Mouse (Mus musculus): ENCODE data around the gene Slc35a5.
A peak's percentile ranks its signal among the peaks of the same experiment; 100 is the strongest.

The Slc35a5 gene

DNA sequence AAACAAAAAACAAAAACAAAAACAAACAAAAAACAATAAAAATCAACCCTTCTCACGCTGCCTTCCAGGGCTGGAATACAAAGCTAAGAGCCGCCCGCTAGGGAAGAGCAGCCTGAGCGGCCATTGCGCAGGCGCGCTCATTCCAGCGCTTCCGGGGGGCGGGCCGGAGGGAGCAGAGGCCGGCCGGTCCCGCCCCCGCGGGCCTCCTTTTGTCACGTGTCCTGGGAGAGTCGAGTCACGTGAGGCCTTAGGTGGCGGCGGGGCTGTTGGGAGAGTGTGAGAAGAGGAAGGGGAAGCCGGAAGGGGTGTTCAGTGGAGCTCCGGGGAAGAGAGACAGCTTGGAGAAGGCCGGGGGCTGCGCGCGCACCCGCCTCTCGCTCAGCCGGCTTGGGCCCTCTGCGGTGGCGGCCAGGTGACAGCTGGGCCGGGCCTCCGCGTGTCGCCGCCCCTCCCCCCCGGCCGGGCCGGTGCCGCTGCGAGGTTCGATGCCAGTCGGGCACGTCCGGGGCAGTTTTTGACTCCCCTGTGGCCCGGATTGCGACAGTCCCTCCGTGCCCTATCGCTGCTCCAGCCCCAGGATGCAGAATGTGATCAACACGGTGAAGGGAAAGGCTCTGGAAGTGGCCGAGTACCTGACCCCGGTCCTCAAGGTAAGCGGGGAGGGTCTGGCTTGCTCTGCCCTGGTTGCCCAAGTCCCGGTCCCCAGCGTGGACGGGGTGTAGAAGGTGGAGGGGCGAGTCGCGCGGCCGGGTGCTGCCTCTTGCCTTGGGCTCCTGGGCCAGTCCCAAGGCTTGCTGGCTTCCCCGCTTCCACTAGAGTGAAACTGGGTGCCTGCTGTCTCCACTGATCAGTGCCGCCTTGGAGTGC lies at the start of gene Slc35a5, which contains the start of gene Atg3:
Slc35a5 (minus strand) TSS at position 185 of the 867 bp plus-strand sequence.
Atg3 (plus strand) TSS at position 264 of the 867 bp plus-strand sequence.
- H3K36me3 ChIP-seq (ENCODE audit: control insufficient read depth, insufficient read depth, low read length, poor library complexity, severe bottlenecking) = peaks cover 2% of the 10 kb centered on the region; the same call in 1 of the 2 replicates
- DNase-seq (ENCODE audit: low read depth, low spot score) = peak; percentile 97
- no peaks in the 10 kb centered on the region for H3K27me3 ChIP-seq (ENCODE audit: control insufficient read depth, insufficient read depth, low read length, poor library complexity, severe bottlenecking)

DNA sequence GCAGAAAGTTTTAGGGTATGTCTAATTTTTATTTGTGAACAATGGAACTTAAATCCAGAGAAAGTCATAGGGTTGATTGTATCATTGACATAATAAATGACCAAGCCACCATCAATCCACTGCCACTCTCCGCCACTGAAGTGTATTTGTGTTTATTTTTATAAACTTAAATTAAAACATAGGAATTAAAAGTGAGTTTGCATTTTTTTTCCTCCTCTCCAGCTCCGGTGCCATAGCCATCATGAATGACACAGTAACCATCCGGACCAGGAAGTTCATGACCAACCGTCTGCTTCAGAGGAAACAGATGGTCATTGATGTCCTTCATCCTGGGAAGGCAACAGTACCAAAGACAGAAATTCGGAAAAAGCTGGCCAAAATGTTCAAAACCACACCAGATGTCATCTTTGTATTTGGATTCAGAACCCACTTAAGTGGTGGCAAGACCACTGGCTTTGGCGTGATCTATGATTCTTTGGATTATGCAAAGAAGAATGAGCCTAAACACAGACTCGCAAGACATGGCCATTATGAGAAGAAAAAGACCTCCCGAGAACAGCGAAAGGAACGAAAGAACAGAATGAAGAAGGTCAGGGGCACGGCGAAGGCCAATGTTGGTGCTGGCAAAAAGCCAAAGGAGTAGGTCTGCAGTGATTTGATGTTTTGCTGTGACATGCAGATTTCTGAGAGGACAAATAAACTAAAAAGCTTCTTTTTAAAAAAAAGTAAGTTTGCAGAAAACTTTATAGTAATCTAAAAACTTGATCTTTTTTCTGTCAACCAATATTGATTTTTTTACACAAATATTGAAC lies 46.6 kb upstream of the Slc35a5 start:
- Histone ChIP-seq H3K36me3 (ENCODE audit: control insufficient read depth, insufficient read depth, low read length, poor library complexity, severe bottlenecking) (no peaks in the 10 kb centered on the region), H3K27me3 (ENCODE audit: control insufficient read depth, insufficient read depth, low read length, poor library complexity, severe bottlenecking) (no peaks in the 10 kb centered on the region)
- DNase-seq (ENCODE audit: low read depth, low spot score) = no peak

DNA sequence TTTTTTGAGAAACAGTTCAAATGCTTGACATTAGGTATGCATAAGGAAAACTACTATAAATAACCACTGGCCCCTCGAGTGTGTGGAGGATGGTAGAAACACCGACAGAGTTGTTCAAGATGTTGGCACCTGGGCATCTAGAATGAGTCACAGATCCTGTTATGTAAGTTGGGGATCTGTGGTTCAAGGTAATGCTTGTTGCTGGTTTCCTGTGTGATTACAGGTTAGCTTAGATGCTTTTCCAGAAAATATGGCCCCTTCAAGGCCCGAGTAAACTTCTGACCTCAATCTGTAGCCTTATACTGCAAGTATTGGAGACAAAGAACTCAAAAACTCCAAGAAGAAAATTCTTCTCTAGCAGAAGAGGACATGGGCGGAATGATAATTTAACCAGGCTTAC lies 45.9 kb upstream of the Slc35a5 start:
- no peak for DNase-seq (ENCODE audit: low read depth, low spot score)

DNA sequence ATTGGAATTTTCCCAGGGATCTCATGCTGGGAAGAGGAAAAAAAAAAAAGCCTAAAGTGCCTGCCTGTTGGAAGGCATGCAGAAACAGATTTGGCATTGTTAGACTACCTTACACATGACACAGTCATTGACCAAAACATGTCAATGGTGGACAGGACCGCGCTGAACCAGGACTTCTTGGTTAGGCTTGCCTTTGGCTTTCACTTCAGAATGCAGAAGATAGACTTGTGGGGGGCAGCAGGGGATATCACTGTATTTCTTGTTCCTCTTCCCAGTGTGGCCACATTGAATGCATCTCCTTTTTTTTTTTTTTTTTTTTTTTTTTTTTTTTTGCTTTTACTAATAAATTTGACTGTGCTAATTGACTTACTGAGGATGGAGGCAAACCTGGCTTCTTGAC lies 42.9 kb upstream of the Slc35a5 start:
- H3K27me3 ChIP-seq (ENCODE audit: control insufficient read depth, insufficient read depth, low read length, poor library complexity, severe bottlenecking) = no peaks in the 10 kb centered on the region
- H3K36me3 ChIP-seq (ENCODE audit: control insufficient read depth, insufficient read depth, low read length, poor library complexity, severe bottlenecking) = no peaks in the 10 kb centered on the region
- DNase-seq (ENCODE audit: low read depth, low spot score) = no peak

More for the DNA sequence above, 45.9 kb upstream of the Slc35a5 start:
- Histone ChIP-seq H3K27me3 (ENCODE audit: control insufficient read depth, insufficient read depth, low read length, poor library complexity, severe bottlenecking) (no peaks in the 10 kb centered on the region), H3K36me3 (ENCODE audit: control insufficient read depth, insufficient read depth, low read length, poor library complexity, severe bottlenecking) (no peaks in the 10 kb centered on the region)

GRCm38 (mm10) chr16:45196816-45197215 lies 38.3 kb upstream of the Slc35a5 start:
- DNase-seq (ENCODE audit: low read depth, low spot score) = peak; percentile 90
- H3K27me3 ChIP-seq (ENCODE audit: control insufficient read depth, insufficient read depth, low read length, poor library complexity, severe bottlenecking) = no peaks in the 10 kb centered on the region
- H3K36me3 ChIP-seq (ENCODE audit: control insufficient read depth, insufficient read depth, low read length, poor library complexity, severe bottlenecking) = no peaks in the 10 kb centered on the region

DNA sequence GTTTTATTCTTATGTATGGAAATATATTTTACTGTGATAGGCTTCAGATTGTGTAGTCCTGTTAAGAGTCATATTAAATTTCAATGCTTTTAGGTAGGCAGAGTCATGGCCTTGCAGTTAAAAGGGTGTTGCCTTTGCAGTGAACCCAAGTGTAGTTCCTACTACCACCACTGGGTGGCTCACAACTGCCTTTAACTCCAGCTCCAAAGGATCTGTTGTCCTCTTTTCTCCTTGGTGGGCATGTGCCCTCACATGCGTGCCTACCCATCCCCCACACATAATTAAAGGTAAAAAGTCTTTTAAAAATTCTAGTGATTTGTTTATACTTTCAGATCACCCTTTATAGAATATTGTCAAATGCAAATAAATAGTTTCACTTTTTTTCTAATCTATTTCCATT lies 34.1 kb upstream of the Slc35a5 start:
- H3K36me3 ChIP-seq (ENCODE audit: control insufficient read depth, insufficient read depth, low read length, poor library complexity, severe bottlenecking) = peaks cover 1% of the 10 kb centered on the region; the same call in 1 of the 2 replicates
- DNase-seq (ENCODE audit: low read depth, low spot score) = peak; percentile 85
- no peaks in the 10 kb centered on the region for H3K27me3 ChIP-seq (ENCODE audit: control insufficient read depth, insufficient read depth, low read length, poor library complexity, severe bottlenecking)

DNA sequence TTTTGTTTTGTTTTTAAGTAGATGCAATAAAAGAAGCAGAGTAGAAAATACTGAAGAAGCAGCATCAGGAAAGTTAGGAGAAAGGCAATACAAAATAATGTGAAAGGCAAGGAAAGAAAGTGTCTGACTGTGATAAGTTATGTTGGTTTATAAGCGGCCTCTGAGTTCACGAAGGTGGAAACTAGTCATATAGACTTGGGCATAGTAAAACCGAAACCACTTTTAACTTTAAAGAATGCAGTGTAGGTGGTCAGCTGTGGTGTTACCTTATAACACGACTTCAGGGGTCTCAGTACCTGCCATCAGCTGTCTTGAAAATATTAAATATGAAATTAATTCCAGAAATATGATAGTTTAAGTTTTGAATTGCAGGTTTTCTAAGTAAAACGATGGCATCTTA lies 23.3 kb upstream of the Slc35a5 start:
- no peaks in the 10 kb centered on the region for H3K27me3 ChIP-seq (ENCODE audit: control insufficient read depth, insufficient read depth, low read length, poor library complexity, severe bottlenecking)
- peaks cover 8% of the 10 kb centered on the region; the same call in 1 of the 2 replicates for H3K36me3 ChIP-seq (ENCODE audit: control insufficient read depth, insufficient read depth, low read length, poor library complexity, severe bottlenecking)
- no peak for DNase-seq (ENCODE audit: low read depth, low spot score)

DNA sequence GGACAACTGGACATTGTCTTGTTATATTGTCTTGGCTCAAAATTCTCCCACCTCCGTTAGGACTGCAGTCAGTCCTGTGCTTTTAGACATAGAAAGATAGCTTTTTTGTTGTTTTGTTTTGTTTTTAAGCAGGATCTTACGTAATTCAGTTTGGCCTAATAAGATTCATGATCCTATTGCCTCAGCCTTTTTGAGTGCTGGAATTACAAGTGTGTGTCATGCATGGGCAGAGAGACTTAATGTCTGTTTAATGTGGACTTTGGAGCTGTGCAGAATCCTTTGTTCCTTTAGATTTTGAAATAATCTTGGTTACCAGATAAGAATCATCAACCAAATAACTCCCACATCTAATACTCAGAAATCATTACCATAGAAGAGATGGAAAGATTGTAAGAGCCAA lies 20.0 kb upstream of the Slc35a5 start:
- DNase-seq (ENCODE audit: low read depth, low spot score) = no peak
- H3K27me3 ChIP-seq (ENCODE audit: control insufficient read depth, insufficient read depth, low read length, poor library complexity, severe bottlenecking) = no peaks in the 10 kb centered on the region
- H3K36me3 ChIP-seq (ENCODE audit: control insufficient read depth, insufficient read depth, low read length, poor library complexity, severe bottlenecking) = peaks cover 6% of the 10 kb centered on the region; the same call in 1 of the 2 replicates

- Histone ChIP-seq H3K27me3 (ENCODE audit: control insufficient read depth, insufficient read depth, low read length, poor library complexity, severe bottlenecking) (no peaks in the 10 kb centered on the region), H3K36me3 (ENCODE audit: control insufficient read depth, insufficient read depth, low read length, poor library complexity, severe bottlenecking) (peaks cover 2% of the 10 kb centered on the region; the same call in 1 of the 2 replicates)
- no peak for DNase-seq (ENCODE audit: low read depth, low spot score)
Measured at GRCm38 (mm10) chr16:45159389-45159716, 847 bp upstream of the Slc35a5 start.

- H3K27me3 ChIP-seq (ENCODE audit: control insufficient read depth, insufficient read depth, low read length, poor library complexity, severe bottlenecking) = no peaks in the 10 kb centered on the region
- H3K36me3 ChIP-seq (ENCODE audit: control insufficient read depth, insufficient read depth, low read length, poor library complexity, severe bottlenecking) = peaks cover 2% of the 10 kb centered on the region; the same call in 1 of the 2 replicates
- DNase-seq (ENCODE audit: low read depth, low spot score) = no peak
Measured at GRCm38 (mm10) chr16:45158136-45158521, 377 bp downstream of the Slc35a5 start.

DNA sequence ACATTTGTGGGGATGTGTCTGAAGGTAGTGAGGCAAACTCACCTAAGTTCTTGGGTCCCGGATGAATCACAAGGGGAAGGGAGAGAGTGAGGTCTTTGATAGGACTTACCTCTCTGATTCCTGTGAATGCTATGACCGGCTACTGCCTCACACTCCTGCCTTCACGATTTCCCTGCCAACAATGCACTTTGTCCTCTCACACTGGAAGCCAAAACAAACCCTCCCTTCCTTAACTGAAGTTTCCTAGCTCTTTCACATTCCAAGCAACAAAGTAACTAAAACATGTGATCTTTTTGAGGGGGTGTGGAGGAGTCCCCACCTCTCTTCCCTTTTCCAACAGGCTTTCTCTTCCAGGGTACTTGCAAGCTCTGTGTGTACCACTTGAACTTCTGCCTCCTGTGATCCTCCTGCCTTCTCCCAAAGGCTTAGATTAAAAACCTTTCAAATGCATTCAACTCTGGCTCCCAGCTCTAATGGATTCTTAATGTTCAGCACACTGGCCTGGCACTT lies 3.7 kb downstream of the Slc35a5 start:
- no peaks in the 10 kb centered on the region for H3K27me3 ChIP-seq (ENCODE audit: control insufficient read depth, insufficient read depth, low read length, poor library complexity, severe bottlenecking)
- peaks cover 4% of the 10 kb centered on the region; the same call in 1 of the 2 replicates for H3K36me3 ChIP-seq (ENCODE audit: control insufficient read depth, insufficient read depth, low read length, poor library complexity, severe bottlenecking)
- no peak for DNase-seq (ENCODE audit: low read depth, low spot score)

- Histone ChIP-seq H3K36me3 (ENCODE audit: control insufficient read depth, insufficient read depth, low read length, poor library complexity, severe bottlenecking) (peaks cover 17% of the 10 kb centered on the region; the same call in 1 of the 2 replicates), H3K27me3 (ENCODE audit: control insufficient read depth, insufficient read depth, low read length, poor library complexity, severe bottlenecking) (no peaks in the 10 kb centered on the region)
- no peak for DNase-seq (ENCODE audit: low read depth, low spot score)
Measured at GRCm38 (mm10) chr16:45148488-45149082, 9.9 kb downstream of the Slc35a5 start.

- H3K36me3 ChIP-seq (ENCODE audit: control insufficient read depth, insufficient read depth, low read length, poor library complexity, severe bottlenecking) = peaks cover 16% of the 10 kb centered on the region; the same call in 1 of the 2 replicates
- DNase-seq (ENCODE audit: low read depth, low spot score) = no peak
- H3K27me3 ChIP-seq (ENCODE audit: control insufficient read depth, insufficient read depth, low read length, poor library complexity, severe bottlenecking) = no peaks in the 10 kb centered on the region
Measured at GRCm38 (mm10) chr16:45145119-45145518, 13.4 kb downstream of the Slc35a5 start.

GRCm38 (mm10) chr16:45142565-45142964 lies 15.9 kb downstream of the Slc35a5 start:
- Histone ChIP-seq H3K36me3 (ENCODE audit: control insufficient read depth, insufficient read depth, low read length, poor library complexity, severe bottlenecking) (peaks cover 9% of the 10 kb centered on the region; the same call in 1 of the 2 replicates), H3K27me3 (ENCODE audit: control insufficient read depth, insufficient read depth, low read length, poor library complexity, severe bottlenecking) (no peaks in the 10 kb centered on the region)
- peak; percentile 66 for DNase-seq (ENCODE audit: low read depth, low spot score)

All from splenic B cell, adult 2 months (primary cell).